Mouse (Mus musculus): ENCODE results near the gene Il4ra. TPM values are rescaled to one million over a fixed set of nuclear protein-coding genes. Genes with fewer than 3 reads are reported as not detected.

The Il4ra gene
- total and polyA plus RNA-seq, 2 experiments from 2014 or later, result 4.1 to 6.9 TPM

- H3K4me1 ChIP-seq (ENCODE audit: insufficient read depth), result no peaks in the 10 kb centered on the region
- no peak for TF ChIP-seq CTCF (IDR thresholded peaks at IDR 0.05; ENCODE audit: low read depth)
- H3K36me3 ChIP-seq (ENCODE audit: insufficient read depth), result no peaks in the 10 kb centered on the region
- no peak overlapping the region for H3K9ac ChIP-seq
- no peak overlapping the region for H3K4me2 ChIP-seq (ENCODE audit: low read depth)
- no peak overlapping the region for H3K4me3 ChIP-seq (ENCODE audit: low read depth, low read length)
- H3K27me3 ChIP-seq (ENCODE audit: insufficient read depth, low read length), result no peaks in the 10 kb centered on the region
- ATAC-seq, result no peak
- no peaks in the 10 kb centered on the region for H3K9me3 ChIP-seq (ENCODE audit: low read length)
- DNase-seq, result no peak
- WGBS, result 84% methylated on average over 4 of the region's 4 CpGs
- H3K27ac ChIP-seq (ENCODE audit: low read depth, low read length), result no peak overlapping the region
Observed at GRCm38 (mm10) chr7:125562413-125562812, 10.5 kb downstream of the Il4ra start.

DNA sequence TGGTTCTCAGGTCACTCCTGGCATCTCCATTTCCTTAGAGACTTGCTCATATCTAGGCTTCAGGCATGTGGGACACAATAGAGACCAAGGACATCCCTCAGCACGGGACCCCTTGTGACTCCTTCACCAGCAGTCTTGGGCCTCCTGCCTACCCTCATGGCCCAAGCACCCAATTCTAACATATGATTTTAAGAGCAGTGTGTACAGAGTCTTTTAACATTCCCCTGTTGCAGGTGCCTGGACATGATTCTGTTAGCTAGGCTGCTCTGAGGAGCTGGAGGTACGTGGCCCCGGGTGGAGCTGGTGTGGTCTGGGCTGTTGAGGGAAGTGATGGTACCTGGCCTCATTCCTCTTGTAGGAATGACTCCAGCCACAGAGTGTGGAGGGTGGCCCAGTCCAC is 11.2 kb downstream of the Il4ra start:
- 87% methylated on average over 3 of the region's 3 CpGs for WGBS

DNA sequence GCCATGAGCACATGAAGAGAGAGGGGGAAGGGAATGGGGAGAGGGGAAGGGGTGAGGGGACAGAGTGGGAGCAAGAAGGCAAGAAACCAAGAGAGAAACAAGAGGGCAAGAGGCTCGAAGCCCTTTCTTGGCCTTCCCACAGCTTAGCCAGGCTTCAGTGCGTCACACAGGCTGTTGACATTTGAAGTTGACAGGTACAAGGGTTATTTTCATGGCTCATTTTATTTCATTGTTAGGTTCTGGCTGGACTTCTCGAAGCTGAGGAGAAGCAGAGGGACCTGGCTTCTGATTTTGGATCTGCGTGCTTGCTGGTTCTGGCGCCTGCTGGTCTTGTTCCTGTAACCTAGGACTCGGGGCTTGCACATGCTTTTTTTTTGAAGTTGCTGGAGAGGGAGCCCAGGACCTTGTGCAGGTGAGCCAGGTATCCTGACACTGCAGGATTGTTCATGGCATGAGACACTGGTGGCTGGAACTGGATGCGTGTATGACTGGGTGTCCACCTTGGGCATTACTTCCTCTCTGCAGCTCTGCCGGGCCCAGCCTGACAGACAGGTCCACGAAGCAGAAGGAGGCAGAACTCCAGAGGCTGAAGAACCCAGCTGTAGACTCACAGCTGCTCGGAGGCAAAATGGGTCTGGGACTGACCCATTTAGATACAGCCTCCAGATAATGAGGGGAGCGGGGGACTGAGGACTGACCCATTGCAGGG is 12.6 kb downstream of the Il4ra start:
- 81% methylated on average over 11 of the region's 11 CpGs for WGBS
- no peaks in the 10 kb centered on the region for H3K27me3 ChIP-seq (ENCODE audit: insufficient read depth, low read length)
- ATAC-seq (no peak), DNase-seq (no peak)
- H3K27ac ChIP-seq (ENCODE audit: low read depth, low read length), result no peak overlapping the region
- H3K9ac ChIP-seq, result no peak overlapping the region
- no peak overlapping the region for H3K4me2 ChIP-seq (ENCODE audit: low read depth)
- H3K4me3 ChIP-seq (ENCODE audit: low read depth, low read length), result no peak overlapping the region
- no peak for TF ChIP-seq CTCF (IDR thresholded peaks at IDR 0.05; ENCODE audit: low read depth)
- no peaks in the 10 kb centered on the region for H3K36me3 ChIP-seq (ENCODE audit: insufficient read depth)
- no peaks in the 10 kb centered on the region for H3K4me1 ChIP-seq (ENCODE audit: insufficient read depth)
- no peaks in the 10 kb centered on the region for H3K9me3 ChIP-seq (ENCODE audit: low read length)

More for the DNA sequence above, 11.2 kb downstream of the Il4ra start:
- Histone ChIP-seq H3K36me3 (ENCODE audit: insufficient read depth) (no peaks in the 10 kb centered on the region), H3K27ac (ENCODE audit: low read depth, low read length) (no peak overlapping the region), H3K4me3 (ENCODE audit: low read depth, low read length) (no peak overlapping the region), H3K9me3 (ENCODE audit: low read length) (no peaks in the 10 kb centered on the region), H3K4me2 (ENCODE audit: low read depth) (no peak overlapping the region), H3K9ac (no peak overlapping the region), H3K4me1 (ENCODE audit: insufficient read depth) (no peaks in the 10 kb centered on the region), H3K27me3 (ENCODE audit: insufficient read depth, low read length) (no peaks in the 10 kb centered on the region)
- TF ChIP-seq CTCF (IDR thresholded peaks at IDR 0.05; ENCODE audit: low read depth), result no peak
- DNase-seq (no peak), ATAC-seq (no peak)

- DNase-seq, result no peak
- WGBS, result 68% methylated on average over 12 of the region's 12 CpGs
- Histone ChIP-seq H3K27me3 (ENCODE audit: insufficient read depth, low read length) (no peaks in the 10 kb centered on the region), H3K27ac (ENCODE audit: low read depth, low read length) (no peak overlapping the region), H3K4me1 (ENCODE audit: insufficient read depth) (no peaks in the 10 kb centered on the region), H3K36me3 (ENCODE audit: insufficient read depth) (no peaks in the 10 kb centered on the region), H3K9ac (no peak overlapping the region), H3K9me3 (ENCODE audit: low read length) (no peaks in the 10 kb centered on the region), H3K4me2 (ENCODE audit: low read depth) (no peak overlapping the region), H3K4me3 (ENCODE audit: low read depth, low read length) (no peak overlapping the region)
- no peak for ATAC-seq
- no peak for TF ChIP-seq CTCF (IDR thresholded peaks at IDR 0.05; ENCODE audit: low read depth)
Observed at GRCm38 (mm10) chr7:125565516-125566285, 13.8 kb downstream of the Il4ra start.

- Histone ChIP-seq H3K4me2 (ENCODE audit: low read depth) (no peak overlapping the region), H3K27me3 (ENCODE audit: insufficient read depth, low read length) (no peaks in the 10 kb centered on the region), H3K4me3 (ENCODE audit: low read depth, low read length) (no peak overlapping the region), H3K36me3 (ENCODE audit: insufficient read depth) (no peaks in the 10 kb centered on the region), H3K4me1 (ENCODE audit: insufficient read depth) (no peaks in the 10 kb centered on the region), H3K27ac (ENCODE audit: low read depth, low read length) (no peak overlapping the region), H3K9me3 (ENCODE audit: low read length) (no peaks in the 10 kb centered on the region), H3K9ac (no peak overlapping the region)
- ATAC-seq (no peak), DNase-seq (no peak)
- TF ChIP-seq CTCF (IDR thresholded peaks at IDR 0.05; ENCODE audit: low read depth), result no peak
- WGBS, result 86% methylated on average over 2 of the region's 2 CpGs
Observed at GRCm38 (mm10) chr7:125566420-125566819, 14.5 kb downstream of the Il4ra start.

DNA sequence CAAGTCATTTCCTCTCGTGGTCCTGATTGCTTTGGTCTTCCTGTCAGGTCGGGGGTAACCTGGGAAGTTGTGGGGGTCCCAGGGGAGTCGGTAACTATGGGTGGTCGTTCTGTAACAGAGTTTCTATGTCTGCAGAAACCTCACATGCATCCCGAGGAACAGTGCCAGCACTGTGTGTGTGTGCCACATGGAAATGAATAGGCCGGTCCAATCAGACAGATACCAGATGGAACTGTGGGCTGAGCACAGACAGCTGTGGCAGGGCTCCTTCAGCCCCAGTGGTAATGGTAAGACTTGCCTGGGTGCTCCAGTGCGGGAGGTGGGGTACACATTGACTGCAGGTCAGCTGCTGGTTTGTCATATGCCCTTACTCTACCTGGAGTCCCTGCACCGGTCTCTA is 17.0 kb downstream of the Il4ra start:
- H3K27ac ChIP-seq (ENCODE audit: low read depth, low read length), result no peak overlapping the region
- no peak overlapping the region for H3K9ac ChIP-seq
- H3K36me3 ChIP-seq (ENCODE audit: insufficient read depth), result no peaks in the 10 kb centered on the region
- DNase-seq (no peak), ATAC-seq (peak; percentile 61; the same call in 1 of the 2 replicates)
- TF ChIP-seq CTCF (IDR thresholded peaks at IDR 0.05; ENCODE audit: low read depth), result no peak
- no peaks in the 10 kb centered on the region for H3K27me3 ChIP-seq (ENCODE audit: insufficient read depth, low read length)
- no peak overlapping the region for H3K4me3 ChIP-seq (ENCODE audit: low read depth, low read length)
- H3K4me1 ChIP-seq (ENCODE audit: insufficient read depth), result no peaks in the 10 kb centered on the region
- WGBS, result 70% methylated on average over 8 of the region's 8 CpGs
- H3K4me2 ChIP-seq (ENCODE audit: low read depth), result no peak overlapping the region
- H3K9me3 ChIP-seq (ENCODE audit: low read length), result no peaks in the 10 kb centered on the region

GRCm38 (mm10) chr7:125571891-125572290 is 20.0 kb downstream of the Il4ra start:
- Histone ChIP-seq H3K27ac (ENCODE audit: low read depth, low read length) (no peak overlapping the region), H3K9me3 (ENCODE audit: low read length) (no peaks in the 10 kb centered on the region), H3K4me1 (ENCODE audit: insufficient read depth) (no peaks in the 10 kb centered on the region), H3K9ac (no peak overlapping the region), H3K4me2 (ENCODE audit: low read depth) (no peak overlapping the region), H3K4me3 (ENCODE audit: low read depth, low read length) (no peak overlapping the region), H3K36me3 (ENCODE audit: insufficient read depth) (no peaks in the 10 kb centered on the region; the same call in 1 of the 2 replicates), H3K27me3 (ENCODE audit: insufficient read depth, low read length) (no peaks in the 10 kb centered on the region)
- TF ChIP-seq CTCF (IDR thresholded peaks at IDR 0.05; ENCODE audit: low read depth), result no peak
- 75% methylated on average over 19 of the region's 19 CpGs for WGBS
- no peak for DNase-seq
- ATAC-seq, result no peak

Measured in forebrain, postnatal 0 days (tissue).